Mouse (Mus musculus) small intestine, adult 2 months (tissue): ENCODE results near the gene Th.

Experiments
- CTCF ChIP-seq: fragments of 200-500 bp; IDR thresholded peaks from 2 replicates; pipeline ENCODE4 v1.5.1; 2012; ENCODE audit warnings: low read depth, mild to moderate bottlenecking, control low read depth, inconsistent platforms, low read length, moderate library complexity, mixed read lengths; ENCODE audit not compliant: insufficient replicate concordance, insufficient read length; ENCODE audit errors: extremely low read depth
- POLR2A ChIP-seq: fragments of 200-500 bp; IDR thresholded peaks from 2 replicates; pipeline ENCODE4 v1.6.1; 2012; ENCODE audit warnings: low read depth, mild to moderate bottlenecking, control low read depth, inconsistent platforms, low read length, moderate library complexity

- TF ChIP-seq CTCF (peak; percentile 87; the same call in 1 of the 2 replicates), POLR2A (no peak)
Measured at GRCm38 (mm10) chr7:142894669-142895068, 36.3 kb downstream of the Th start.
